Mouse (Mus musculus) neural tube, embryonic 12.5 days (tissue): ENCODE measurements around the gene Dffa. TPM values are rescaled to one million over a fixed set of nuclear protein-coding genes. Genes with fewer than 3 reads are reported as not detected.
A peak's percentile ranks its signal among the peaks of the same experiment; 100 is the strongest.
"Not testable (repeated sequence)": the region's sequence is repeated elsewhere in the genome, so short reads cannot be mapped to it uniquely, and the experiment has no call there.

ENCODE experiments used
- ATAC-seq: fragments of 200-750 bp; cut with Nextera tagmentation; 2 replicates; pipeline ENCODE4 v1.8.0; 2017; ENCODE audit warnings: low read depth, mild to moderate bottlenecking, moderate TSS enrichment, moderate library complexity; ENCODE audit not compliant: low FRiP score
- H3K27ac ChIP-seq: fragments of 300-500 bp; sonication (generic); 2 replicates; pipeline ENCODE4 v1.5.1; 2016
- H3K27me3 ChIP-seq: fragments of 300-500 bp; sonication (generic); replicated peaks from 2 replicates; pipeline ENCODE4 v1.6.1; 2016; ENCODE audit warnings: mild to moderate bottlenecking
- H3K36me3 ChIP-seq: fragments of 300-500 bp; sonication (generic); 2 replicates; pipeline ENCODE4 v1.6.1; 2016; ENCODE audit warnings: mild to moderate bottlenecking
- H3K4me1 ChIP-seq: fragments of 300-500 bp; sonication (generic); 2 replicates; pipeline ENCODE4 v1.6.1; 2016
- H3K4me2 ChIP-seq: fragments of 300-500 bp; sonication (generic); replicated peaks from 2 replicates; pipeline ENCODE4 v1.6.1; 2016; ENCODE audit warnings: mild to moderate bottlenecking
- H3K4me3 ChIP-seq: fragments of 300-500 bp; sonication (generic); 2 replicates; pipeline ENCODE4 v1.5.1; 2016
- H3K9ac ChIP-seq: fragments of 300-500 bp; sonication (generic); 2 replicates; pipeline ENCODE4 v1.6.1; 2016; ENCODE audit warnings: mild to moderate bottlenecking
- H3K9me3 ChIP-seq: fragments of 300-500 bp; sonication (generic); 2 replicates; pipeline ENCODE4 v1.6.1; 2016; ENCODE audit warnings: mild to moderate bottlenecking
- WGBS: fragments of 180-500 bp; shearing (Covaris S2); methylation state at CpG from one replicate; pipeline ENCODE4 v1.1.7; 2016; 5-methylcytosine and 5-hydroxymethylcytosine counted together
- polyA plus RNA-seq: library from polyadenylated mRNA; unstranded; fragments of >200 nt; fragmentation: Nextera tagmentation; extraction: Ambion mirVana; gene quantifications from 2 replicates; pipeline ENCODE4 v1.2.1, GENCODE M21; 2016

Dffa gene
- polyA plus RNA-seq, 1 experiment from 2014 or later, result 36.0 TPM

GRCm38 (mm10) chr4:149101456-149101855 is 2.5 kb upstream of the Dffa start:
- ATAC-seq, result no peak
- Histone ChIP-seq H3K4me2 (no peak overlapping the region), H3K27me3 (no peaks in the 10 kb centered on the region), H3K9me3 (no peaks in the 10 kb centered on the region), H3K4me3 (no peak overlapping the region), H3K4me1 (peaks cover 24% of the 10 kb centered on the region), H3K9ac (no peak overlapping the region), H3K36me3 (peaks cover 4% of the 10 kb centered on the region), H3K27ac (no peak overlapping the region)
- WGBS, result 88% methylated on average over 3 of the region's 3 CpGs

DNA sequence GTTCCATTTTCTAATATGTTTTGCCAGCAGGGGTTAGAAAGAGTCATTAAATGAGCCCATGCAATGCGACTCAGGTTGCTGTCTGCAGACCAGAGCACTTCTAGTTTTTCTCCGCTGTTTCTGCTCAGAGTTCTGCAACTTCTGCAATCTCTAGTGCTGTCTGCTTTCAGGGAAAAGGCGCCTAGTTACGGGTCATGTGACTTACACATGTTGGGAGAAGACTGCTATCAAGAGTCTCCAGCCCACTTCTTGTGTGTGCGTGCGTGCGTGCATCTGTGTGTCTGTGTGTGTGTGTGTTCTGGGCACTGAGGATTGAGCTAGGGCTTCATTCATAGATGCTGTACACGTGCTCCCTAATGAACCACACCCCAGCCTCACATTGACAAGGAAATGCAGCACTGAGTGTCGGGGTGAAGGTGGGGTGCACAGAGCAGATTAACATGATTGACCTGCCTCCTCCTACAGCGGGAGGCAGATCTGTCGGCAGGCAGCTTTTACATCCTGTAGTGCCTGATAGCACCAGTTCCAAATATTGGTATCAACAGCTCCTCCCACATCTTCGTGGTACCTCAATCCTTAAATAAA is 16.1 kb downstream of the Dffa start:
- H3K27me3 ChIP-seq, result not testable (repeated sequence)

GRCm38 (mm10) chr4:149123432-149123831 is 19.5 kb downstream of the Dffa start:
- Histone ChIP-seq H3K4me2 (no peak overlapping the region), H3K27ac (no peak overlapping the region), H3K4me3 (no peak overlapping the region), H3K9ac (no peak overlapping the region), H3K4me1 (no peaks in the 10 kb centered on the region), H3K9me3 (no peaks in the 10 kb centered on the region), H3K27me3 (no peaks in the 10 kb centered on the region), H3K36me3 (peaks cover 24% of the 10 kb centered on the region)
- ATAC-seq, result no peak
- 62% methylated on average over 5 of the region's 5 CpGs for WGBS

More for the DNA sequence above, 16.1 kb downstream of the Dffa start:
- not testable (repeated sequence) for ATAC-seq, H3K9me3 ChIP-seq, H3K27ac ChIP-seq, H3K4me2 ChIP-seq, H3K9ac ChIP-seq, H3K4me3 ChIP-seq, H3K4me1 ChIP-seq
- WGBS, result 89% methylated on average over 12 of the region's 12 CpGs
- peaks cover 19% of the 10 kb centered on the region for H3K36me3 ChIP-seq

DNA sequence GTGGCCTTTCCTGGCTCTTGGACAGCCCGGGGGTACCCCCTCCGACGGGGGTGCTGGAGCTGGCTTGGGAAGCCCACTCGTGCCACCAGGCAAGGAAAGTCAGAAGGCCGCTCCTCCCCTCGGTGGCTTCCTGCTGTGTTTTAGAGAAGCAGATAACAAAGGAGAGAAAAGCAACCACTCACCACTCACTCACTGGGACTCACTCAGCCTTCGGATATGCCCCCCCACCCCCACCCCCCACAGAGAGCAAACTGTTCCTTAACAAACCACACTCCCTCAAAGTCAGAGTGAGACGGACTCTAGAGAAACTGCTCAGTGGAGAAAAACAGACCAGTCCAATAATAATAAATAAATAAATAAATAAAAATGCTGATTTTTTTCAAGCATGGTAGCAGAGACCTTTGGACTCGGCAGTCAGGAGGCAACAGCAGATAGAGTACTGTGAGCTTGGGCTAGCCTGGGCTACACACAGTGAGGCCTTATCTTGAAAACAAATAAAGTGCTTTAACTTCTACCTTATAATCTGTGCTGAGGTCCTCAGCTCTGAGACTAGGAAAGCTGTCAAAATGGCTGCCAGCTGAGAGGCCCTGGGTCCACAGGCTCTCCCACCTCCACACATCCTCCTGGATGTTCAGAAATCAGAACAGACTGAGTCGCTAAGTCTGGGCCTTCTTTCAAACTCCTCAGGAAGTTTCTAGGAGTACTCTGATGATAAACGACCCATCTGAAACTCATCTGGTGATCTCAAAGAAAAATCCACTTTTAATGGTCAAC is 21.6 kb downstream of the Dffa start:
- Histone ChIP-seq H3K4me3 (no peak overlapping the region), H3K9me3 (no peaks in the 10 kb centered on the region), H3K4me1 (no peaks in the 10 kb centered on the region), H3K4me2 (no peak overlapping the region), H3K27ac (no peak overlapping the region), H3K9ac (no peak overlapping the region), H3K36me3 (peaks cover 24% of the 10 kb centered on the region), H3K27me3 (no peaks in the 10 kb centered on the region)
- 50% methylated on average over 11 of the region's 11 CpGs for WGBS
- ATAC-seq, result no peak

- H3K27me3 ChIP-seq, result no peaks in the 10 kb centered on the region
- WGBS, result 74% methylated on average over 6 of the region's 6 CpGs
- H3K4me2 ChIP-seq, result no peak overlapping the region
- peaks cover 21% of the 10 kb centered on the region for H3K36me3 ChIP-seq
- no peak overlapping the region for H3K4me3 ChIP-seq
- no peaks in the 10 kb centered on the region for H3K4me1 ChIP-seq
- H3K9ac ChIP-seq, result no peak overlapping the region
- H3K9me3 ChIP-seq, result no peaks in the 10 kb centered on the region
- no peak overlapping the region for H3K27ac ChIP-seq
- ATAC-seq, result no peak
Measured at GRCm38 (mm10) chr4:149126115-149126509, 22.2 kb downstream of the Dffa start.

DNA sequence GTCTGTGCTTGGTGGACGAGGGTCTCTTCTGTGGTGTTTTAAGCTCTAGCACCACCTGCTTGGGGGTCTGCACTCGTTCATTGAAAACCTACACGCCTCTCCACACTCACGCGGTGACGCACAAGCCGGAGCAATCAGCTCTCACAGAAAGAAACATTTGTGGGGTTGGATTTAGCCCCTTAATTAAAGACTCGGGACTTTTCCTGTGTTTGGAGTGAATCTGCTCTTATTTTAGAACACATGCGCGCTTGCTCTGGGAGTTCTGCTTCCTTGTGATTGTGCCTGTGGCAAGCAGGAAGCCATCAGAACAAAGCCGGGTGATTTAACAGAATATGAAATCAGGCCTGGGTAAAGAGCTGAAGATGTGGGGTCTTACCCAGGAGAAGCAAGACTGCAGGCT is 22.7 kb downstream of the Dffa start, which contains the start of gene Cort:
Gene Cort, minus strand, starts transcription at position 101 of the 400 bp plus-strand sequence.
- 85% methylated on average over 11 of the region's 11 CpGs for WGBS
- no peak for ATAC-seq

GRCm38 (mm10) chr4:149128467-149128866 is 24.5 kb downstream of the Dffa start:
- 86% methylated on average over 18 of the region's 18 CpGs for WGBS
- Histone ChIP-seq H3K4me2 (no peak overlapping the region), H3K9me3 (no peaks in the 10 kb centered on the region), H3K27me3 (no peaks in the 10 kb centered on the region), H3K4me1 (no peaks in the 10 kb centered on the region), H3K9ac (no peak overlapping the region), H3K27ac (no peak overlapping the region), H3K36me3 (peaks cover 22% of the 10 kb centered on the region), H3K4me3 (no peak overlapping the region)
- ATAC-seq, result no peak

More for the DNA sequence above, 22.7 kb downstream of the Dffa start, which contains the start of gene Cort:
- Histone ChIP-seq H3K9ac (no peak within 1 kb of the TSS), H3K27ac (no peak within 1 kb of the TSS), H3K4me2 (no peak within 1 kb of the TSS), H3K4me3 (no peak within 1 kb of the TSS), H3K36me3 (peaks cover 22% of the 10 kb centered on the region), H3K4me1 (no peaks in the 10 kb centered on the region), H3K27me3 (no peaks in the 10 kb centered on the region), H3K9me3 (no peaks in the 10 kb centered on the region)

GRCm38 (mm10) chr4:149131021-149131752 is 27.2 kb downstream of the Dffa start:
- no peak overlapping the region for H3K27ac ChIP-seq
- no peak overlapping the region for H3K4me3 ChIP-seq
- peaks cover under 1% of the 10 kb centered on the region; the same call in 1 of the 2 replicates for H3K4me1 ChIP-seq
- no peak for ATAC-seq
- WGBS, result 85% methylated on average over 23 of the region's 23 CpGs
- peaks cover 22% of the 10 kb centered on the region for H3K36me3 ChIP-seq
- no peaks in the 10 kb centered on the region for H3K9me3 ChIP-seq
- no peak overlapping the region for H3K4me2 ChIP-seq
- H3K9ac ChIP-seq, result no peak overlapping the region
- no peaks in the 10 kb centered on the region for H3K27me3 ChIP-seq

- Histone ChIP-seq H3K9me3 (no peaks in the 10 kb centered on the region), H3K27ac (no peak overlapping the region), H3K27me3 (no peaks in the 10 kb centered on the region), H3K4me1 (peaks cover 9% of the 10 kb centered on the region), H3K4me3 (no peak overlapping the region), H3K4me2 (no peak overlapping the region), H3K36me3 (peaks cover 22% of the 10 kb centered on the region), H3K9ac (no peak overlapping the region)
- 83% methylated on average over 21 of the region's 21 CpGs for WGBS
- no peak for ATAC-seq
Measured at GRCm38 (mm10) chr4:149131789-149132565, 28.0 kb downstream of the Dffa start.

GRCm38 (mm10) chr4:149133395-149133794 is 29.4 kb downstream of the Dffa start:
- WGBS, result 57% methylated on average over 5 of the region's 5 CpGs
- H3K9me3 ChIP-seq, result no peaks in the 10 kb centered on the region
- peaks cover 12% of the 10 kb centered on the region for H3K36me3 ChIP-seq
- peaks cover 9% of the 10 kb centered on the region for H3K4me1 ChIP-seq
- no peak for ATAC-seq
- H3K4me3 ChIP-seq, result no peak overlapping the region
- H3K27me3 ChIP-seq, result no peaks in the 10 kb centered on the region
- no peak overlapping the region for H3K9ac ChIP-seq
- H3K27ac ChIP-seq, result no peak overlapping the region
- no peak overlapping the region for H3K4me2 ChIP-seq

- 71% methylated on average over 18 of the region's 18 CpGs for WGBS
- H3K27ac ChIP-seq, result 0 out of 2 replicates have a peak overlapping the region, but pooled peaks have one; percentile 62
- peaks cover 3% of the 10 kb centered on the region for H3K36me3 ChIP-seq
- H3K4me1 ChIP-seq, result peaks cover 9% of the 10 kb centered on the region
- no peaks in the 10 kb centered on the region for H3K27me3 ChIP-seq
- ATAC-seq, result no peak
- no peaks in the 10 kb centered on the region for H3K9me3 ChIP-seq
- H3K9ac ChIP-seq, result peak overlapping the region; percentile 70; the same call in 1 of the 2 replicates
- H3K4me3 ChIP-seq, result peak overlapping the region; percentile 62
- peak overlapping the region; percentile 77 for H3K4me2 ChIP-seq
Measured at GRCm38 (mm10) chr4:149136116-149136850, 32.3 kb downstream of the Dffa start.
